Mouse (Mus musculus) intestine, postnatal 0 days (tissue): ENCODE measurements at regions not wholly inside any gene's neighbourhood (a gene's known extent, or its start where the extent isn't known, plus 50 kb on each side); places are given as distances from the start of the nearest gene placed in this dataset.

ENCODE experiments used
- ATAC-seq: fragments of 200-750 bp; cut with Nextera tagmentation; 2 replicates; pipeline ENCODE4 v1.8.0; 2017; ENCODE audit warnings: mild to moderate bottlenecking, moderate TSS enrichment, moderate library complexity
- H3K27ac ChIP-seq: fragments of 300-500 bp; sonication (generic); 2 replicates; pipeline ENCODE4 v1.5.1; 2014; ENCODE audit warnings: mild to moderate bottlenecking, low read depth, low read length, moderate library complexity
- H3K27me3 ChIP-seq: fragments of 300-500 bp; sonication (generic); replicated peaks from 2 replicates; pipeline ENCODE4 v1.6.1; 2014; ENCODE audit warnings: low read length, mixed read lengths; ENCODE audit not compliant: control insufficient read depth, insufficient read depth
- H3K36me3 ChIP-seq: fragments of 300-500 bp; sonication (generic); 2 replicates; pipeline ENCODE4 v1.6.1; 2014; ENCODE audit warnings: mild to moderate bottlenecking, moderate library complexity; ENCODE audit not compliant: control insufficient read depth, insufficient read depth
- H3K4me1 ChIP-seq: fragments of 300-500 bp; sonication (generic); replicated peaks from 2 replicates; pipeline ENCODE4 v1.6.1; 2014; ENCODE audit warnings: antibody characterized with exemption, low read length, mixed read lengths; ENCODE audit not compliant: control insufficient read depth, insufficient read depth
- H3K4me2 ChIP-seq: fragments of 300-500 bp; sonication (generic); replicated peaks from 2 replicates; pipeline ENCODE4 v1.6.1; 2014; ENCODE audit warnings: low read depth, mild to moderate bottlenecking, moderate library complexity
- H3K4me3 ChIP-seq: fragments of 300-500 bp; sonication (generic); 2 replicates; pipeline ENCODE4 v1.5.1; 2014; ENCODE audit warnings: low read depth, low read length
- H3K9ac ChIP-seq: fragments of 300-500 bp; sonication (generic); 2 replicates; pipeline ENCODE4 v1.6.1; 2014; ENCODE audit warnings: mild to moderate bottlenecking, low read depth, low read length
- H3K9me3 ChIP-seq: fragments of 300-500 bp; sonication (generic); 2 replicates; pipeline ENCODE4 v1.6.1; 2016; ENCODE audit warnings: mixed run types; ENCODE audit not compliant: control insufficient read depth
- CTCF ChIP-seq: sonication (generic); IDR thresholded peaks from 2 replicates; pipeline ENCODE4 v1.5.1; 2016; ENCODE audit warnings: low read depth, mild to moderate bottlenecking, control low read depth, antibody characterized with exemption, moderate library complexity
- WGBS: fragments of 180-500 bp; shearing (Covaris S2); extraction: QIAGEN DNeasy Blood & Tissue Kit; methylation state at CpG from one replicate; pipeline ENCODE4 v1.1.7; 2014; 5-methylcytosine and 5-hydroxymethylcytosine counted together

GRCm38 (mm10) chr1:168012611-168013010 lies 323.6 kb downstream of the Lmx1a start:
- H3K27me3 ChIP-seq = no peaks in the 10 kb centered on the region
- H3K9me3 ChIP-seq = no peaks in the 10 kb centered on the region
- WGBS = 58% methylated on average over 5 of the region's 5 CpGs
- no peak overlapping the region for H3K27ac ChIP-seq
- H3K4me2 ChIP-seq = no peak overlapping the region
- no peak overlapping the region for H3K4me3 ChIP-seq
- H3K4me1 ChIP-seq = no peaks in the 10 kb centered on the region
- ATAC-seq = no peak
- no peaks in the 10 kb centered on the region for H3K36me3 ChIP-seq
- H3K9ac ChIP-seq = no peak overlapping the region
- no peak for TF ChIP-seq CTCF

GRCm38 (mm10) chr1:168016375-168016890 lies 327.4 kb downstream of the Lmx1a start:
- Histone ChIP-seq H3K9me3 (no peaks in the 10 kb centered on the region), H3K9ac (no peak overlapping the region), H3K27ac (no peak overlapping the region), H3K4me3 (no peak overlapping the region), H3K36me3 (no peaks in the 10 kb centered on the region), H3K4me2 (no peak overlapping the region), H3K27me3 (no peaks in the 10 kb centered on the region), H3K4me1 (no peaks in the 10 kb centered on the region)
- WGBS = 78% methylated on average over 5 of the region's 5 CpGs
- ATAC-seq = no peak
- TF ChIP-seq CTCF = no peak

GRCm38 (mm10) chr1:168026481-168026880 lies 337.4 kb downstream of the Lmx1a start:
- no peak for ATAC-seq
- no peak for TF ChIP-seq CTCF

GRCm38 (mm10) chr1:168044765-168045164 lies 355.7 kb downstream of the Lmx1a start:
- TF ChIP-seq CTCF = no peak
- H3K9me3 ChIP-seq = no peaks in the 10 kb centered on the region
- H3K4me2 ChIP-seq = no peak overlapping the region
- H3K27ac ChIP-seq = no peak overlapping the region
- no peaks in the 10 kb centered on the region for H3K36me3 ChIP-seq
- WGBS = 71% methylated on average over 10 of the region's 10 CpGs
- no peak for ATAC-seq
- no peaks in the 10 kb centered on the region for H3K4me1 ChIP-seq
- no peak overlapping the region for H3K9ac ChIP-seq
- no peaks in the 10 kb centered on the region for H3K27me3 ChIP-seq
- no peak overlapping the region for H3K4me3 ChIP-seq

More at GRCm38 (mm10) chr1:168026481-168026880, 337.4 kb downstream of the Lmx1a start:
- H3K4me3 ChIP-seq = no peak overlapping the region
- H3K4me1 ChIP-seq = no peaks in the 10 kb centered on the region
- WGBS = 59% methylated on average over 3 of the region's 3 CpGs
- H3K36me3 ChIP-seq = no peaks in the 10 kb centered on the region
- H3K9me3 ChIP-seq = no peaks in the 10 kb centered on the region
- no peak overlapping the region for H3K9ac ChIP-seq
- H3K4me2 ChIP-seq = no peak overlapping the region
- H3K27ac ChIP-seq = no peak overlapping the region
- H3K27me3 ChIP-seq = no peaks in the 10 kb centered on the region

- no peak for TF ChIP-seq CTCF
- Histone ChIP-seq H3K9me3 (no peaks in the 10 kb centered on the region), H3K36me3 (no peaks in the 10 kb centered on the region), H3K4me3 (no peak overlapping the region), H3K27ac (no peak overlapping the region), H3K9ac (no peak overlapping the region), H3K4me2 (no peak overlapping the region), H3K4me1 (no peaks in the 10 kb centered on the region), H3K27me3 (no peaks in the 10 kb centered on the region)
- ATAC-seq = no peak
- WGBS = 78% methylated on average over 7 of the region's 7 CpGs
These were observed 357.3 kb downstream of the Lmx1a start for GRCm38 (mm10) chr1:168046347-168046746.

GRCm38 (mm10) chr1:168046749-168047148 lies 357.7 kb downstream of the Lmx1a start:
- H3K9ac ChIP-seq = no peak overlapping the region
- H3K4me1 ChIP-seq = no peaks in the 10 kb centered on the region
- ATAC-seq = no peak
- WGBS = 94% methylated on average over 1 of the region's 1 CpGs
- no peaks in the 10 kb centered on the region for H3K36me3 ChIP-seq
- H3K27me3 ChIP-seq = no peaks in the 10 kb centered on the region
- H3K9me3 ChIP-seq = no peaks in the 10 kb centered on the region
- H3K4me2 ChIP-seq = no peak overlapping the region
- H3K27ac ChIP-seq = no peak overlapping the region
- no peak overlapping the region for H3K4me3 ChIP-seq
- TF ChIP-seq CTCF = no peak

GRCm38 (mm10) chr1:168049965-168050364 lies 360.9 kb downstream of the Lmx1a start:
- H3K9me3 ChIP-seq = no peaks in the 10 kb centered on the region
- TF ChIP-seq CTCF = no peak
- H3K4me2 ChIP-seq = no peak overlapping the region
- ATAC-seq = no peak
- H3K36me3 ChIP-seq = no peaks in the 10 kb centered on the region
- H3K27me3 ChIP-seq = no peaks in the 10 kb centered on the region
- H3K4me3 ChIP-seq = no peak overlapping the region
- WGBS = 88% methylated on average over 3 of the region's 3 CpGs
- H3K4me1 ChIP-seq = no peaks in the 10 kb centered on the region
- H3K27ac ChIP-seq = no peak overlapping the region
- H3K9ac ChIP-seq = no peak overlapping the region
